Mouse (Mus musculus) B cell, adult 2 months (primary cell): ENCODE data around the gene Rap1b.

ENCODE experiments used
- DNase-seq, 2 experiments: peaks; one replicate each; pipeline ENCODE4 v3.0.0; 2022

The Rap1b gene

DNA sequence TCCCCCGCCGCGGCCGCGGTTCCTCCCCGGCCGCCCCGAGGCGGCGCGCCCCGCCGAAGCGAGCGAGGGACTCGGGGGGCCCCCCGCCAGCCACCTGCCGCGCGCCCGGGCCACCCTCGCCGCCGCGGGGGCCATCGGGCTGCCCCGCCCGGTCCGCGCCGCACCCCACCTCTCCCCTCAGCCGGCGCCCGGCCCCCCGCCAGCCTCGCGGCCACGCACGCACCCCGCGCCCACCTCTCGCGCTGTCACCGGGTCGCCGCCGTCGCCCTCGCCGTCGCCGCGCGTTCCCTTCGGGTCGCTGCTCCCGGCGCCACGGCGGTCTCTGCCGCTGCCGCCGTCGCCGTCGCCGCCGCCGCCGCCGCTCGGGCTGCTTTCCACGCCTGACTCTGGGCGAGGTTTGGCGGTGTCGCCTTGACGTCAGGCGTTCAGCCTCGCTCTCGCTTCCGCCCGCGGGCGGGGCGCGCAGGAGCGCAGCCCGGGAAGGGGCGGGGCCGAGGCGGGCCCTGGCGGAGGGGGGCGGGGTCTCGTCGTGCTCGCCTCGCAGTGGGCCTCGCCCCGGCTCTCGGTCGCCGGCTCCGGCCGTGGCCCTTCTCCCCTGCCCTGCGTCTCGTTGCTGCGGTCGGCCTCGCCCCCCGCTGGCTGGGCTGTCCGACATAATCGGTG is at the start of gene Rap1b:
Gene Rap1b (minus strand): TSS at position 439 of the 663 bp plus-strand sequence.
- peak; percentile 99 for DNase-seq

DNA sequence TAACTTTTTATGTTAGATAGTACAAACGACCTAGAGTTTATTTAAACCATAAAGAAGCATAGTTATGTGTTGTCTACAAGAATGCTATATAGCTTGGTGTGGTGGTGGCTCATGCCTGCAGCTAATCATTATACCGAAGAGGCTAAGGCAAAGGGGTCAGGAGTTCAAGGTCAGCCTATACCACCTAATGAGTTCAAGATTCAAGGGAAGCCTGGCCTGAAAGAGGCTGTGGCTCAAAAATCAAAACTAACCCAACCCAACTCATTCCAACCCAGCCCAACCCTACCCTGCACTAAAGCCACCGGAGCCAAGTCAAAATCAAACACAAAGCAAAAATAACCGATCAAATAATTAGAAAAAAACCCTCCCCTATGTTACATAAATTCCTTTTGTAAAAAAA is 49.4 kb upstream of the Rap1b start:
- no peak for DNase-seq

DNA sequence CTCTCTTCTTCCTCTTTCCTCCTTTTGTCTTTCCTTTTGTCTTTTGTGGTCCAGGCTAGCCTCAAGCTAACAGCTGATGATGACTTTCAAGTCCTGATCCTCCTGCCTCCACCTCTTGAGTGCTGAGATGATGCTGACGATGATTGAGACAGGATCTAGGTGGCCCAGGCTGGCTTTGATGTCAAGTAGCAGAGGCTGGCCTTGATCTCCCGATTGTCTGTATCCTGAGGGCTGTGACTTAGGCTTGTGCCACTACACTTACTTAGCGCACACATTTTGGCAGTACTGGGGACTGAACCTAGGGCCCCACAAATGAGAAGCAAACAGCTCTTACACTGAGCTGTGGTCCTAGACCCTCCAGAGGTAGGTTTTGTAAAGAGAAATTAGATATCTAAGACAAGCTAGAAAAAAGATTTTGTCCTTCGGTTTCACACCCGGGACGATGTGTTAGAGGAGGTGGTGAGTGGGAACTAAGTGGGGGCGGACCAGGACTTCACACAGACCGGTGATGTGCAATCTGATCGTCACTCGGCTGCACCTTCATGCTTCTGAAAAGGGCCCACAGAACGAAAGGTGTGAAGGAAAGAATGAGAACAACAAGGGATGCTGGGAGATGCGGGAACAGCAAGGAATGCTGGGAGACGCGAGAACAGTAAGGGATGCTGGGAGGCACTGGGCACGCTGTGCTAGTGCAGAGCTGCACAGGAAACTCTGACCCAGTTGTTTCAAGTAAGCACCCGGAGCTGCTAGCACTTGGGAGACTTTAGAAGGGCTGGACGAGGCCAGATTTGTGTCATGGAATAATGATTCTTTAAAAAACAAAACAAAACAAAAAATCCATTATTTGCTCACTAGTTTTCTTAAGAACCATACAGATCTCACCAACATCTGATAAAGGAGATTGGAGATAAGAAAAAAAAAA is 48.5 kb upstream of the Rap1b start:
- DNase-seq: no peak

DNA sequence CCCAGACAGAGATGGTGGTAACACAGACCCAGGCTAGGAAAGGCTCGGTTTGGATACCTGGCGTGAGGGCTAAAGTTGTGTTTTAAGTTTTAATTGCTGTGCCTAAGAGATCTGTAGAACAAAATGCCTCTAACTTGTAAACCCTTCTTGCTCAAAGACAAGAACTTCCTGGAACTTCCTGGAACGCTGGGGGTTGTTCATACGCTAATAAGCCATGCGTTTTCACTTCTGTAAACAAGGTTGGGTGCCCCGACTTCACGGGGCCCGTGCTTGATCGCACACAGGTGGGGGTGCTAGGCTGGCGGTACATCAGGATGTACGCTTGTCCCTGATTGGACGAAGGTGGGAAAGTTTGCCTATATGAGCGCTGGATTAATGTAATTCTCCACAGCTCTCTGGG is 47.3 kb upstream of the Rap1b start:
- peak; percentile 65 to 69 for DNase-seq

DNA sequence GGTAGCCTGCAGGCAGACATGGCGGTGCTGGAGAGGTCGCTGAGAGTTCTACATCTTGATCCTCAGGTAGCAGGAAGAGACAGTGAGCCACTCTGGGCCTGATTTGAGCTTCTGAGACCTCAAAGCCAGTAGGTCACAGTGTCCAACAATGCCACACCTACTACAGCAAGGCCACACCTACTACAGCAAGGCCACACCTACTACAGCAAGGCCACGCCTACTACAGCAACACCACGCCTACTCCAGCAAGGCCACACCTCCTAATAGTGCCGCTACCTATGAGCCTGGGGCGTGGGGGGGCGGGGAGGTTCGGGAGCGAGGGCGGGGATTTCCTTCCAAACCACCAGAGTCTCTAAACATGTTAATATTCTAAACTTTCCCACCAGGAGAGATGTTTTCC is 45.5 kb upstream of the Rap1b start:
- DNase-seq: no peak

DNA sequence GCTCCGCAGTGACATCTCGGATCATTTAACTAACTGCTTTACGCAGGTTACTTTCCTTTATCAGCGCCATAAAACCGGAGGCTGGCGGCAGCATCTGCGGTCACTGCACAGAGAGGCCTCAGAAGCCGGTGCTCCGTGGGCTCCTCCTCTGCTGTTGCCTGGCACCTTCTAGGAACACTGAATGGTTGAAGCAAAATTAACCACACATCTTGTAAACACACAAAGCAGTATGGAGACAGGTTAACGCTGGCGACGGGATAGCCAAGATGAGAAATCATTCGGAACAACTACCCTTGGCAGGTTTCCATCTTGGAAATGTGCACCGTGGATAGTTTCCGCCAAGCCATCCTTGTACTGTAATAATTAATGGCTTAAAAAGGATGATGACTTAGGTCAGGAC is 43.0 kb upstream of the Rap1b start:
- no peak for DNase-seq

DNA sequence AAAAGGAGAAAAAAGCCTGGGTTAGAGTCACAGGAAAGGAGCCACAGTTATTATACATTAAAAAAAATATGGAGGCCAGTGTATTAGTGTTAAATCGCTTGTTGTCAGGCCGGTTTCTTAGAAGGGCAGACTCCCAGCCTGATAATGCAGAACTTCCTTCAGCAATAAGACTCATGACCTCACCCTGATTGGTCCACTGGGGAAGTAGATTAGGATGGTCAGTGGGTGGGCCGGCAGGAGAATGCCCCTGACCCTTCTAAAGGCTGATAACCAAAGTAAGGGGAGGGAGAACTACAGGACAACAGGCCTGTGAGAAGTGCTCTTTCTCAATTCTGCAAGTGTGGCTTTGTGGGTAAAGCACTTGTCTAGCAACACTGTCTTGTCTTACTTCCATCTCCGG is 39.5 kb upstream of the Rap1b start:
- DNase-seq: no peak

DNA sequence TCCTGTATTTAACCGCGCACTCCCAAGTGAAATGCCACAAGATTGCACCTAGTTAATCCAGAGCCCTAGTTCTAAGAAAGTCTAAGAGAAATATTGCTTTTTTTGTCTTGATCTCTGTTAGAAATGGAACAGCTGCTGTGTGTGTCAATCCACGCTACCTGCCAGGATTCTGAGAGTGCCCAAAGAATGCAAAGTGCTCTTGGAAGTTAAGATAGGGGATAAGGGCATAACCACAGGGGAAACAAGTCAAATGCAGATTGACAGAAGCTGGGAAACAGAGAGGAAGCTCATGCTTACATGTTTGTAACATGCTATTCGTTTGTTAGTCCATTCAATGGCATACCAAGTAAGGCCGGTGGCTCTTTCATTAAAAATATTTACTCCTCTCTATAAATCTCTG is 38.9 kb upstream of the Rap1b start:
- DNase-seq: no peak

DNA sequence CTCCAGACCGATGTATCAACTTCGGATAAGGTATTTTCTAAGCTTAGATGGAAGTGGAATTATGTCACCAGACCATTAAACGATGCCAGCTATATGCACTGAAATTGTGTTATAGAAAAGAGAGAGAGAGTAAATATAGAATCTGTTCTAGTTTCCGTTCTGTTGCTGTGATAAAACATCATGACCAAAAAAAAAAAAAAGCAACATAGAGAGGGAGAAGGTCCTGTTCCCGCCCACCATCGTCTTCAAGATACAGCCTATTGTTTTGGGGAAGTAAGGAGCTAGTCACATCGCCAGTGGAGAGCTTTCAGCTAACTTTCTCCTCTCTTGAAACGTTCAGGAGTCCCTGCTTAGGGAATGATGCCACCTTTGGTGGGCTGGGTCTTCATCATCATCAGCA is 37.6 kb upstream of the Rap1b start:
- no peak for DNase-seq

DNA sequence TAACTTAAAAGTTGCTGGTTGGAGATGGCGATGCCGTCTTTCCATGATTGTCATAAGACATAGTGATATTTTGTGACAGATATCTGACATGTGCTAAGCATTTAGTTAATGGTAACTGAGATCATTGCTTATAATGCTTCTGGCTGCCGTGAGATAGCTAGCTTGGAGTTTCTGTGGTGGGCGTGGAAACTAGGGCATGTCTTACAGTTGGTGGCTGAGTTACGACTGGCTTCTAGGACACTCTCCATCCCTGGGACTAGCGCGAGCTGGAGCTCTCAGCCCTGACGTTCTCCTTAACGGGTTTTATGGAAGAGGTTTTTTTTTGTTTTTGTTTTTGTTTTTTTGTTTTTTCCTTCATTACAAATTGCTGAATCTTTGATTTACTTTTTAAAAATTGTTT is 32.8 kb upstream of the Rap1b start:
- DNase-seq: no peak

DNA sequence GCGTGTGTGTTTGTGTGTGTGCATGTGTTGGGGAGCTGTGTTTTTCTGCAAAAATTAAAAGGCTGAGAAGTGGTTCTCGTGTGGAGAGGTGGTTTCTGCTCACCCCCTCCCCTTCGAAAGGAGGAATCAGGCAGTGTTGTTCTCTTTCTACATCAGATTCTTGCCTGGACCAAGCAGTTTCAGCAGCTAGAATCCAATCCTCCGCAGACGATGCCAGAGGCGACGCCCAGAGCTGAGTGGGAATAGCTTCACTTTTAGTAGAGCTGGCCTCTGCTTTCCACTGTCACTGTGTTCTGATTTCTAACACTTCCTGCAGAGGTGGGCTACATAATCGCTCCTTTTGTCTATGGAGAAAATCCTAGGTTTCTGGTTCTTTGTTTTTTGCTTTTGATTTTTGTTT is 31.0 kb upstream of the Rap1b start:
- no peak for DNase-seq

DNA sequence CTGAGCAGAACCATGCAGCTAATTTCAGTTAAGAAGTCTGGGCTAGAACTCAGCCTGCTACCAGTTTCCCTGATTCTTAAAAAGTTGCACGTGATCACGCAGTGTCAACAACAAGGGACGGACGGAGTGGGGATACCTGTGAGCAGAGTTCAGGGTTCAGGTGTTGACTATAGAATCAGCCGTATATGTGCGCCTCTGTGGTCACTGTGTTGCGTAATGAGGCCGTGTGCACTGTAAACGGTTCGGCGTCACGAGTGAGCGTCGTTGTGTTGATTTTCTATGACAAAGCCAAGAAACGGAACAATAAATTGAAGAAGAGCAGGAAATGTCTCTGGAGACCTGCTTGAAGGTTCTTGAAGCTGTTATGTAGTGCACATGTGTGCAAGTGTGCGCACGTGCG is 30.6 kb upstream of the Rap1b start:
- DNase-seq: no peak

DNA sequence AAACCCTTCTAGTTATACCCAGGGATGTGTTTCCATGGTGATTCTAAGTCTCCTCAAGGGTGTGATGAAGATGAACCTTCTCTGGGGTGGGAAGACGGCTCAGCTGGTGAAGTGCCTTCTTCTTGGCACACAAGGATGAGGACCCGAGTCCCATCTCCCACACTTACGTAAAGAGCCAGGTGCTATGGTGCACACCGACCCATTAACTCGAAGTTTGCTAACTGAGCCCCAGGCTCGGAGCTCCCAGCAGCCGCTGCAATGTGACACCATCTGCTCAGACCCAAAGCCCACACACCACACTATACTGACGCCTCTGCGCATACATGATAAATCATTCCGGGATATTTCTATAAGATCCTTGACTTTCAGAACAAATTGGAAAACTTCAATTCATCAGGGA is 29.1 kb upstream of the Rap1b start:
- DNase-seq: no peak

DNA sequence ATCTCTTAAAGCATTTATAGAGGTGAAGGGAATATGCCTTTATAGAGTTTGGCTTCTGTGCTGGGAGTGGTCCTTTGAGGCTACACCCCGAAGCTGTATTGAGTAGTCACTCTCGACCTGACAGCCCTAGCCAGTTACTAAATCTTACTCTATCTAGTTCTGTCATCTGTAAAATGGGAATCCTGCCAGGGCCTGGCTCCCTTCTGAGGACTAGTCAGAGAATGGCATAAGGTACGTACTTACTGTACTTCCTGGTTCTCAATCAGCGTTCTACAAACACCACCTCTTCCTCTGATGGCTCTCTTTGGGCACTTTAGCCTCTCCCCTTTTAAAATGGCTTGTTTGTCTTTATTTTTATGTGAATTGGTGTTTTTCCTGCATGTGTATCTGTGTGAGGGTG is 28.1 kb upstream of the Rap1b start:
- no peak for DNase-seq

DNA sequence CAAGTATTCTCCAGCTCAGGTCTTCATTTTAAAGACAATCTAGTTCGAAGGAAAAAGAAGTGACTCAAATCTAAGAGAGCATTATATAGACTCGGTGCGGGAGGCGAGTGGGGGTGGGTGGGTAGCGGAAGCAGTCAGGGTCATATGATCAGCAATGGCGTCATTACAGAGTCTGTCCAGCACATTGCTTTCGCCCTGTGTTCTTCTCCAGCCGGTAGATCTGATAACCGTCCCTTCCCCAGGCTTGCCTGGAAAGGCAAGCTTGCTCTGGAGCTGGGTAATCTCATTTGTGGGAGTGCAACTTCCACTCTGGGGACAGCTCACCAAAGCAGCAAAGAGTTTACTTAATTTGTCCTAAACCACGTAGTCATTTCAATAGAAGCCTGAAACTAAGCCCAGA is 26.6 kb upstream of the Rap1b start:
- no peak for DNase-seq

DNA sequence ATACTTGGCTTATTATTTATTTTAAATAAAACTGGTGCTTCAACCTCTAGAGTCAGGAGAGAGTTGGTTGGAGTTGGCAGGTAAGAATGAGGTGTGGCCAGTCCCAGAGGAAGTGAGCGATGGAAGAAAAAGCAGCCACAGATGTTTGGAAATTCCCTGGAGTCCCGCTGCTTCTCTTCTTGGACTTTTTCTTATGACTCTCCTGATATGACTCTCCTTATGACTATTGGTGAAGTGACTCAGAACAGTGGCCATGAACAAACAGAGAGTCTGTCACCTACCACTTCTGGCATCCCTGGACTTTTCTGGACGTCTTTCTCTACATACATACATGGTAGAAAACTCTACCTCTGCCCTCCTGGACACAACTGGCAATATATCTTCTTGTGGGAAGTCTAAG is 21.5 kb upstream of the Rap1b start:
- no peak for DNase-seq

DNA sequence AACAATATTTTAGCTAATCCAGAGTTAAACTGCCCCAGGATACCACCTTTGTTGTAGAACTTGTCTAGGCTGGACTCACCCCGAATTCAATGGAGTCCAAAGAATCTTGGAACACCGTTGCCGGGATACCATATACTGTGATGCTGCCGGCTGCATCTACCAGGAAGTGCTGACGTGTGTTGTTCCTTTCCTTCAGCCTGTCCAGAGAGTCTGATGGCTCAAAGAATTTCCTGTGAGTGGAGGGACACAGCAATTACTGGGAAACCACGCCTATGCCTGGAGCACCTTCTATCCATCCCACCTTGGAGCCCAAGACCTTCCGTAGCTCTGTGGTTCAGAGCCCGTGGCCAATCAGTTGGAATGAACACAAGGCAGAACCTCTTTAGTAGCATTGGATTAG is 20.8 kb upstream of the Rap1b start:
- DNase-seq: no peak

DNA sequence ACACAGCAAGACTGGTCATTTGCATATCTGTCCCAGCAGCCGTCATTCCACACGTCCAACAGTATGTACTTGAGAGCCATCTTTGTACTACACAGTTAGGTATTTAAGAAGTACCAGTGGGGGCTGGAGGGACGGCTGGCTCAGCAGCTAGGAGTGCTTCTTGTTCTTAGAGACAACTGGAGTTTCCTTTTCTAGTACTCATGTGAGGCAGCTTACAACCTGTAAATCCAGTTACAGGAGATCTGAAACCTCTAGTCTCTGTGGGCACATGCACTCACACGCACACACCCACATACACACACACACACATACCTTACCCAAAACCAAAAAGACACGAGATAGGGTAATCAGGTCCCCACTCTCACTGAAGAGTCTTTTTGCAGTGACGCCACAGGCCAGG is 18.9 kb upstream of the Rap1b start:
- no peak for DNase-seq

DNA sequence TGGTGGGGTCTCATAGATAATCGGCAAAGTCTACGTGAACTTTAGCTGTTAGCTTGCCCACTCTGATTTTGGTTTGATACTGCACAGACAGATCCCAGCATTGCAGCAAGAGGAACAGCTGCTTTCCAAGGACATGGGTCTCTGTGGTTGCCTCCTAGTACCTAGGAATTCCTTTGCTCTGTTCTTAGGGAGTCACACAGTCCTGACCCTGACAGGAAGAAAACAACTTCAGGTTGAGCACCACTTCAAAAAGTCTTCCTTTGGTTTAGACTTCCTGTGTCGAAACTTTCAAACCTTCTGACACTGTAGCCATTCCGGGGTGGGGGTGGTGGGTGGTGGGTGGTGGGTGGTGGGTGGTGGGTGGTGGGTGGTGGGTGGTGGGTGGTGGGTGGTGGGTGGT is 18.4 kb upstream of the Rap1b start:
- no peak for DNase-seq

DNA sequence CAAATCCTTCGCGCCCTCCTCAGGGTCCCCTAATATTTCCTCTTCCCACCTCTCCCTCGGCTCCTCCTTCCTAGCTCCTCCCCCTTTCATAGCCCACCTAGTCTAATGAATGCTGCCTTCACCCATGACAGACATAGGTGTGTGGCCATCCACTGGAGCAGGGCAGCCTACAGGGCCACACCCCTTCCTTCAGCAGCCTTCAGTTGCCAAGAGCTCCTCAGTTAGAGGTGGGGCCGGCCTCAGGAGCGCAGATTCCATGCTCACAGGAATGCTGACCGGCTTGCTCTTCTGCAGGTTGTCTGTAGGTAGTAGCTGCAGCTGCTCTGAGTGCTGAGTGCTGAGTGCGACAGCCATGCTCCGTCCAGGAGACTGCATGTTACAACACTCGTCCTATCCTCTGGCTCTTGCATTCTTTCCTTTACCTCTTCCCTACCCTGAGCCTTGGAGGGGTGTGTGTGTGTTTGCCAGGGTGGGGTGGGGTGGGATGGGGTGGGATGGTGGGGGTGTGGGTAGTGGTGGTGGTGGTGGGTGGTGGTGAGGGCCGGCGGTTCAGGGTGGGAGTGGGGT is 16.3 kb upstream of the Rap1b start:
- DNase-seq: no peak

DNA sequence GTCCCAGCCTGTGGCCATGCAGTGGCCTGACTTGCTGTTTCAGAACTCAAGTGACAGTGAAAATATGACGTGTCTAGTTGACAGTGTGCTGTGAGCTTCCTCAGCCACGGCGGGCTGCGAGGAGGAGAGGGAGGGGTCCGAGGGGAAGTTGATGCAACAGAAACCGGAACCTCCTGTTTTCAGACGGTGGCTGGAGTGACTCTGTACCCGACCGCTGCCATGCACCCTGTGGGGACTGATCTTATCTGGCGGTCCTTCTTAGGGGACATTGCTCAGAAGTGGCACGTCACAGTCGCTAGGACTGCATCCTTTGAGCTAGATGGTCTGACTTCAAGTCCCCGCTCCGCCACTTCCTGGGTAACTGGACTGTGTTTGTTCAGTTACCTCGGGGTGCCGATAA is 15.1 kb upstream of the Rap1b start:
- DNase-seq: peak; percentile 83 to 88

DNA sequence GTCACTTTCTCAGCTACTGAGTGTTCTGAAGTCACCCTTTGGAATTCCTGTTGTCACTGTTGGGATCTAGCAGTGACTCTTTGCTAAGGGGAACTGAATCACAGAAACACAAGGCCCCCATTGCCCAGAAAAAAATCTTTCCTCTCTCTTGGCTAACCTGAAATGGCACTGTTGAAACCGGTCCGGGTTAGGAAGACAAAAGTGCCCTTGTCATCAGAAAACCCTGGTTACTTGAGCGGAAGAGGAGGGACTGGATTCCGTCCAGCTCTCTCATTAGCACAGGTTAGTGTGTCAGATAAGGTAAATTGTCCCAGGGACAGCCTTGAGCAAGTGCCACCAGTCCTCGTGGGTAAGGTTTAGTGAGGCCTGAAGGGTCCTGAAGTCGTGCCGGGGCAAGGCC is 14.5 kb upstream of the Rap1b start:
- DNase-seq: no peak

DNA sequence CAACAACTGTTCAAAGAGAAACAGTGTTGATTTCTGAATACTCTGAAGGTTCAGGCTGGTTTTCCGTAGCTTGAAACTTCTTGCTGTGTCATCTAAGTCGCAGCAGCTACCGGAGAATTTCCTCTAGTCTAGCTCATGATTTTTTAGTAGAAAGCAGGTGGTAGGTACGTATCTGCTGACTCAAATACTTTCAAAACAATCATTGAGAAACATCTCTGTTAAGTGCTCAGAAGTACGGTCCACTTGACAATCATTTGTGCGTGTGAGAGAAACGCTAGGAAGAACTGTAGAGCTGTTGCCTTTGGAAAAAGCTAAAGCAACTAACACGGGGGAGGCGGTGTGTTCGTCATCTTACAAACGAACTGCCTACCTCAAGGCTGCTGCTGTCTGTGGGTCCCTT is 14.0 kb upstream of the Rap1b start:
- DNase-seq: no peak

DNA sequence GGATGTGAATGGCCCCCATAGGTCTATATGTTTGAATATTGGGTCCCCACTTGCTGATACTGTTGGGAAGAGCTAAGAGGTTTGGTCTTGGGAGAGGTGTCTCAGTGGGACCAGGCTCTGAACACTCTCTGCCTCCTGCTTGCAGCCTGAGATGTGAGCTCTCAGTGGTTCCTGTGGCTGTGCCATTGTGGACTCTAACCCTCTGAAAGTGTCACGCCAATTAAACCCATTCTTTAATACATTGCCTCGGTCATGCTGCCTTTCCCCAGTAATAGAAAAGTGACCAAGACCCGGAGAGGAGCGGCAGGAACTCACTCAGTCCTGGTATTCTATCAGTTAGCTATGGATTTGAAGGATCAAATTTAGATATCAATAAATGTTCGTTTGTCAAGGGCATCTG is 12.4 kb upstream of the Rap1b start:
- no peak for DNase-seq
